Mouse (Mus musculus): ENCODE results near the gene Ptprg.

The Ptprg gene

GRCm38 (mm10) chr14:11688142-11688541, 134.8 kb downstream of the Ptprg start:
- DNase-seq = no peak

GRCm38 (mm10) chr14:11690066-11690465, 136.7 kb downstream of the Ptprg start:
- DNase-seq = no peak

GRCm38 (mm10) chr14:11691531-11691930, 138.2 kb downstream of the Ptprg start:
- no peak for DNase-seq

- no peak for DNase-seq
Observed at GRCm38 (mm10) chr14:11698880-11699279, 145.5 kb downstream of the Ptprg start.

- no peak for DNase-seq
Observed at GRCm38 (mm10) chr14:11699654-11700053, 146.3 kb downstream of the Ptprg start.

GRCm38 (mm10) chr14:11701516-11702249, 148.4 kb downstream of the Ptprg start:
- no peak for DNase-seq

GRCm38 (mm10) chr14:11702770-11703477, 149.6 kb downstream of the Ptprg start:
- DNase-seq = no peak

GRCm38 (mm10) chr14:11704871-11705270, 151.5 kb downstream of the Ptprg start:
- DNase-seq = no peak

GRCm38 (mm10) chr14:11709352-11709751, 156.0 kb downstream of the Ptprg start:
- no peak for DNase-seq

- DNase-seq = peak; percentile 42 to 43
Observed at GRCm38 (mm10) chr14:11709798-11710197, 156.5 kb downstream of the Ptprg start.

- no peak for DNase-seq
Observed at GRCm38 (mm10) chr14:11710410-11711122, 157.2 kb downstream of the Ptprg start.

GRCm38 (mm10) chr14:11712146-11712545, 158.8 kb downstream of the Ptprg start:
- no peak for DNase-seq

- DNase-seq = no peak
Observed at GRCm38 (mm10) chr14:11716230-11716629, 162.9 kb downstream of the Ptprg start.

GRCm38 (mm10) chr14:11718201-11718600, 164.9 kb downstream of the Ptprg start:
- DNase-seq = no peak

GRCm38 (mm10) chr14:11719259-11719658, 165.9 kb downstream of the Ptprg start:
- DNase-seq = no peak

- DNase-seq = no peak
Observed at GRCm38 (mm10) chr14:11722101-11722500, 168.8 kb downstream of the Ptprg start.

GRCm38 (mm10) chr14:11723876-11724275, 170.5 kb downstream of the Ptprg start:
- no peak for DNase-seq

GRCm38 (mm10) chr14:11731223-11731920, 178.0 kb downstream of the Ptprg start:
- no peak for DNase-seq

GRCm38 (mm10) chr14:11732376-11732775, 179.0 kb downstream of the Ptprg start:
- no peak for DNase-seq

GRCm38 (mm10) chr14:11743726-11744125, 190.4 kb downstream of the Ptprg start:
- DNase-seq = no peak

GRCm38 (mm10) chr14:11752678-11753077, 199.3 kb downstream of the Ptprg start:
- no peak for DNase-seq

GRCm38 (mm10) chr14:11754656-11755055, 201.3 kb downstream of the Ptprg start:
- DNase-seq = no peak

- no peak for DNase-seq
Observed at GRCm38 (mm10) chr14:11758185-11758584, 204.9 kb downstream of the Ptprg start.

Measured in kidney, postnatal 4 days (tissue).